Mouse (Mus musculus): ENCODE results near the gene Smtn. TPM values are rescaled to one million over a fixed set of nuclear protein-coding genes. Genes with fewer than 3 reads are reported as not detected.

Gene Smtn
- polyA plus RNA-seq, 2 experiments = 59.0 to 79.6 TPM

GRCm38 (mm10) chr11:3528208-3528607 is 12.2 kb downstream of the Smtn start:
- Histone ChIP-seq H3K4me3 (replicated peaks; ENCODE audit: low read length) (no peak overlapping the region), H3K27ac (replicated peaks; ENCODE audit: low read depth, low read length) (no peak overlapping the region), H3K9me3 (ENCODE audit: control insufficient read depth, low read length) (no peaks in the 10 kb centered on the region), H3K4me2 (replicated peaks; ENCODE audit: low read depth, low read length, severe bottlenecking) (no peak overlapping the region), H3K27me3 (ENCODE audit: control insufficient read depth, insufficient read depth, low read length) (no peaks in the 10 kb centered on the region), H3K9ac (ENCODE audit: low read depth, low read length, severe bottlenecking) (no peak overlapping the region), H3K4me1 (ENCODE audit: control insufficient read depth, insufficient read depth, low read length) (no peaks in the 10 kb centered on the region), H3K36me3 (ENCODE audit: control insufficient read depth, insufficient read depth, low read length) (peaks cover 98% of the 10 kb centered on the region)
- no peak for DNase-seq (ENCODE audit: low spot score)
- no peak for TF ChIP-seq POLR2A (IDR thresholded peaks at IDR 0.05; ENCODE audit: borderline replicate concordance, extremely low read depth, insufficient read depth, insufficient read length)
- WGBS = 86% methylated on average over 6 of the region's 6 CpGs
- ATAC-seq (ENCODE audit: low FRiP score, low read depth) = no peak

- no peak overlapping the region for H3K27ac ChIP-seq (replicated peaks; ENCODE audit: low read depth, low read length)
- no peak for TF ChIP-seq POLR2A (IDR thresholded peaks at IDR 0.05; ENCODE audit: borderline replicate concordance, extremely low read depth, insufficient read depth, insufficient read length)
- no peak overlapping the region for H3K9ac ChIP-seq (ENCODE audit: low read depth, low read length, severe bottlenecking)
- H3K4me2 ChIP-seq (replicated peaks; ENCODE audit: low read depth, low read length, severe bottlenecking) = no peak overlapping the region
- peaks cover 98% of the 10 kb centered on the region for H3K36me3 ChIP-seq (ENCODE audit: control insufficient read depth, insufficient read depth, low read length)
- H3K9me3 ChIP-seq (ENCODE audit: control insufficient read depth, low read length) = no peaks in the 10 kb centered on the region
- H3K4me1 ChIP-seq (ENCODE audit: control insufficient read depth, insufficient read depth, low read length) = no peaks in the 10 kb centered on the region
- H3K27me3 ChIP-seq (ENCODE audit: control insufficient read depth, insufficient read depth, low read length) = no peaks in the 10 kb centered on the region
- ATAC-seq (ENCODE audit: low FRiP score, low read depth) (peak; percentile 23; the same call in 1 of the 2 replicates), DNase-seq (ENCODE audit: low spot score) (no peak)
- no peak overlapping the region for H3K4me3 ChIP-seq (replicated peaks; ENCODE audit: low read length)
- 86% methylated on average over 8 of the region's 8 CpGs for WGBS
Measured at GRCm38 (mm10) chr11:3527766-3528165, 12.6 kb downstream of the Smtn start.

- no peak overlapping the region for H3K27ac ChIP-seq (replicated peaks; ENCODE audit: low read depth, low read length)
- no peak for DNase-seq (ENCODE audit: low spot score)
- H3K9me3 ChIP-seq (ENCODE audit: control insufficient read depth, low read length) = no peaks in the 10 kb centered on the region
- ATAC-seq (ENCODE audit: low FRiP score, low read depth) = no peak; the same call in 1 of the 2 replicates
- H3K27me3 ChIP-seq (ENCODE audit: control insufficient read depth, insufficient read depth, low read length) = no peaks in the 10 kb centered on the region
- 0 out of 2 replicates have a peak overlapping the region, but pooled peaks have one; percentile 5 for H3K4me2 ChIP-seq (replicated peaks; ENCODE audit: low read depth, low read length, severe bottlenecking)
- H3K4me3 ChIP-seq (replicated peaks; ENCODE audit: low read length) = no peak overlapping the region
- WGBS = 92% methylated on average over 24 of the region's 24 CpGs
- TF ChIP-seq POLR2A (IDR thresholded peaks at IDR 0.05; ENCODE audit: borderline replicate concordance, extremely low read depth, insufficient read depth, insufficient read length) = no peak
- H3K36me3 ChIP-seq (ENCODE audit: control insufficient read depth, insufficient read depth, low read length) = peaks cover 98% of the 10 kb centered on the region
- H3K4me1 ChIP-seq (ENCODE audit: control insufficient read depth, insufficient read depth, low read length) = no peaks in the 10 kb centered on the region
- no peak overlapping the region for H3K9ac ChIP-seq (ENCODE audit: low read depth, low read length, severe bottlenecking)
Measured at GRCm38 (mm10) chr11:3526979-3527738, 13.3 kb downstream of the Smtn start.

- Histone ChIP-seq H3K9me3 (ENCODE audit: control insufficient read depth, low read length) (no peaks in the 10 kb centered on the region), H3K27me3 (ENCODE audit: control insufficient read depth, insufficient read depth, low read length) (no peaks in the 10 kb centered on the region), H3K4me3 (replicated peaks; ENCODE audit: low read length) (no peak overlapping the region), H3K4me1 (ENCODE audit: control insufficient read depth, insufficient read depth, low read length) (no peaks in the 10 kb centered on the region), H3K36me3 (ENCODE audit: control insufficient read depth, insufficient read depth, low read length) (peaks cover 98% of the 10 kb centered on the region), H3K27ac (replicated peaks; ENCODE audit: low read depth, low read length) (no peak overlapping the region), H3K9ac (ENCODE audit: low read depth, low read length, severe bottlenecking) (no peak overlapping the region), H3K4me2 (replicated peaks; ENCODE audit: low read depth, low read length, severe bottlenecking) (no peak overlapping the region)
- 79% methylated on average over 9 of the region's 9 CpGs for WGBS
- DNase-seq (ENCODE audit: low spot score) (no peak), ATAC-seq (ENCODE audit: low FRiP score, low read depth) (0 out of 2 replicates have a peak, but pooled peaks have one; percentile 5)
- no peak for TF ChIP-seq POLR2A (IDR thresholded peaks at IDR 0.05; ENCODE audit: borderline replicate concordance, extremely low read depth, insufficient read depth, insufficient read length)
Measured at GRCm38 (mm10) chr11:3526207-3526606, 14.2 kb downstream of the Smtn start.

GRCm38 (mm10) chr11:3525560-3525959 is 14.9 kb downstream of the Smtn start:
- Histone ChIP-seq H3K4me2 (replicated peaks; ENCODE audit: low read depth, low read length, severe bottlenecking) (no peak overlapping the region), H3K4me1 (ENCODE audit: control insufficient read depth, insufficient read depth, low read length) (no peaks in the 10 kb centered on the region), H3K4me3 (replicated peaks; ENCODE audit: low read length) (no peak overlapping the region), H3K9ac (ENCODE audit: low read depth, low read length, severe bottlenecking) (no peak overlapping the region), H3K36me3 (ENCODE audit: control insufficient read depth, insufficient read depth, low read length) (peaks cover 98% of the 10 kb centered on the region), H3K9me3 (ENCODE audit: control insufficient read depth, low read length) (no peaks in the 10 kb centered on the region), H3K27me3 (ENCODE audit: control insufficient read depth, insufficient read depth, low read length) (no peaks in the 10 kb centered on the region), H3K27ac (replicated peaks; ENCODE audit: low read depth, low read length) (no peak overlapping the region)
- DNase-seq (ENCODE audit: low spot score) (no peak), ATAC-seq (ENCODE audit: low FRiP score, low read depth) (no peak)
- TF ChIP-seq POLR2A (IDR thresholded peaks at IDR 0.05; ENCODE audit: borderline replicate concordance, extremely low read depth, insufficient read depth, insufficient read length) = no peak
- WGBS = 78% methylated on average over 4 of the region's 4 CpGs
